Mouse (Mus musculus): ENCODE results near the gene Wfdc12.

Gene Wfdc12

GRCm38 (mm10) chr2:164175850-164176249, 14.6 kb downstream of the Wfdc12 start:
- no peak for DNase-seq

GRCm38 (mm10) chr2:164174649-164175395, 15.6 kb downstream of the Wfdc12 start:
- no peak for DNase-seq

- DNase-seq, result no peak
These were observed 17.0 kb downstream of the Wfdc12 start for GRCm38 (mm10) chr2:164173394-164173793.

GRCm38 (mm10) chr2:164170902-164171301, 19.5 kb downstream of the Wfdc12 start, which contains the start of gene Kcns1:
Kcns1 (minus strand) TSS chr2:164171113.
- no peak for DNase-seq

GRCm38 (mm10) chr2:164170326-164170725, 20.1 kb downstream of the Wfdc12 start:
- DNase-seq, result no peak

- peak; percentile 5 for DNase-seq
These were observed 21.8 kb downstream of the Wfdc12 start for GRCm38 (mm10) chr2:164168571-164168946.

GRCm38 (mm10) chr2:164167752-164168570, 22.4 kb downstream of the Wfdc12 start:
- DNase-seq, result no peak

- DNase-seq, result no peak
These were observed 25.5 kb downstream of the Wfdc12 start for GRCm38 (mm10) chr2:164164941-164165340.

- no peak for DNase-seq
These were observed 28.8 kb downstream of the Wfdc12 start for GRCm38 (mm10) chr2:164161515-164162055.

- no peak for DNase-seq
These were observed 31.6 kb downstream of the Wfdc12 start for GRCm38 (mm10) chr2:164158838-164159237.

GRCm38 (mm10) chr2:164156158-164156557, 34.2 kb downstream of the Wfdc12 start:
- DNase-seq, result no peak

- no peak for DNase-seq
These were observed 36.4 kb downstream of the Wfdc12 start for GRCm38 (mm10) chr2:164154007-164154406.

- no peak for DNase-seq
These were observed 38.1 kb downstream of the Wfdc12 start for GRCm38 (mm10) chr2:164152341-164152740.

GRCm38 (mm10) chr2:164150086-164150760, 40.2 kb downstream of the Wfdc12 start:
- DNase-seq, result no peak

GRCm38 (mm10) chr2:164146556-164146955, 43.9 kb downstream of the Wfdc12 start:
- DNase-seq, result no peak

- DNase-seq, result no peak
These were observed 45.9 kb downstream of the Wfdc12 start for GRCm38 (mm10) chr2:164144541-164144940.

GRCm38 (mm10) chr2:164144025-164144424, 46.4 kb downstream of the Wfdc12 start:
- no peak for DNase-seq

GRCm38 (mm10) chr2:164142021-164142420, 48.4 kb downstream of the Wfdc12 start:
- DNase-seq, result no peak
